Mouse (Mus musculus) heart, postnatal 10 days (tissue): ENCODE measurements around the gene Gm45261. TPM values are rescaled to one million over a fixed set of nuclear protein-coding genes. Genes with fewer than 3 reads are reported as not detected.

ENCODE experiments used
- DNase-seq, 2 experiments: peaks; one replicate each; pipeline ENCODE4 v3.0.0; 2021
- intact Hi-C: fragments of 180-260 bp; cut with DNase I; formaldehyde crosslinking; loops from one replicate; pipeline ENCODE4 v1.15.1; 2025
- total RNA-seq, 2 experiments: library from RNA; stranded (reverse); gene quantifications; 2 replicates each; pipeline ENCODE4 v1.2.3; 2021

The Gm45261 gene
- total RNA-seq = not detected

DNA sequence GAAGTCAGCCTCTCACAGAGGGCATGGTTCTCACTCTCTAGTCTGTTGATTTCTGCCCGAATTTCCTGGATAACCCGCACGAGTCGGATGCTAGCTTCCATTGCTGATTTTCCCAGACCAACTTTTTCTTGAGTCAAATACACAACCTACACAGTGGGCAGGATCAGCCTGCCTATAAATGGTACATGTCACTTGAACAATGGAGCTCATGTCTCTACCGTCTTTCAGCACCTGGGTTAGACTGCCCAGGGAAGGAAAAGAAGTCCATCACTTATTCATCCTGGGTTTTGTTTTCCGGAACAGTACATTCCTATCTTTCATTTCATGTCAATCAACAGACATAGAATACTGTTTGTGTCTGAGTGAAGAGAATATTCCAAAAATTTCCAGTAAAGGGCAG, at the start of gene Gm45261:
Gene Gm45261 (minus strand): TSS at position 101 of the 400 bp plus-strand sequence.
- no peak for DNase-seq
- intact Hi-C loops = no loop called here

DNA sequence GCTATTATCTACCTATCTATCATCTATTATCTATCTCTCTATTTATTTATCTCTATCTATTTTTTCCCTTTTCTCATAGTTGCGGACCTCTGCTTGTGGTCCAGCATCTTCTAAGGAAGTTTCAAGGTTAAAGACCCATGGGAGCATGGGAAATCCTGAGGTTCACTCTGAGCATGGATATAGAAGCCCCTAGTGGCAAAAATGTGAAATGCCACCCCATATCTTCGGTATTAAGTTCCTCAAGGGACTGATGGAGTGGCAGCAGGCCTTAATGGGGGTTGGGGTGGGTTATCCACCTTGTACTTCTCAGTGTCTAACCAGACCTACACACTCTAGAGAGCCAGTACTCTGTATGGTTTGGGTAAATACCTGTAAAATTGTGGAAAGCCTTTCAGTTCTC, 43.5 kb upstream of the Gm45261 start:
- DNase-seq = no peak
- intact Hi-C loops = no loop called here

DNA sequence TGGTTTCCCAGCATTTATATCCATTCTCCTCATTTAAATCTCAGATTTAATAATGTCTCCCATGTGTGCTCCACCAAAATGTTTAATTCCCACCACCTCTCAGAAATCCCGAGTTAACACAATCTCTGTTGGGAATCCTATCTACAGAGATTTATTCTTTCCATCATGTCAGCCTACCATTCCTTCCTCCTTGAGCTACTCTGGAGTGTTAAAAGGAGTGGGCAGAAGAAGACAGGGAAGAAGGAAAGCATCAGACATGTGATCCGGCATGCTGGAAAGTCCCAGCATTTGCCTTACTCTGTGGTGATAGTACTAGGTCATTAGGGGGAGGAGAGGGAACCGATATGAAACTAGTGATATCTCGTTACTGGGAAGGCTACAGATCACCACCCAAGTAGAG, 42.8 kb upstream of the Gm45261 start:
- no peak for DNase-seq
- intact Hi-C loops = no loop called here

DNA sequence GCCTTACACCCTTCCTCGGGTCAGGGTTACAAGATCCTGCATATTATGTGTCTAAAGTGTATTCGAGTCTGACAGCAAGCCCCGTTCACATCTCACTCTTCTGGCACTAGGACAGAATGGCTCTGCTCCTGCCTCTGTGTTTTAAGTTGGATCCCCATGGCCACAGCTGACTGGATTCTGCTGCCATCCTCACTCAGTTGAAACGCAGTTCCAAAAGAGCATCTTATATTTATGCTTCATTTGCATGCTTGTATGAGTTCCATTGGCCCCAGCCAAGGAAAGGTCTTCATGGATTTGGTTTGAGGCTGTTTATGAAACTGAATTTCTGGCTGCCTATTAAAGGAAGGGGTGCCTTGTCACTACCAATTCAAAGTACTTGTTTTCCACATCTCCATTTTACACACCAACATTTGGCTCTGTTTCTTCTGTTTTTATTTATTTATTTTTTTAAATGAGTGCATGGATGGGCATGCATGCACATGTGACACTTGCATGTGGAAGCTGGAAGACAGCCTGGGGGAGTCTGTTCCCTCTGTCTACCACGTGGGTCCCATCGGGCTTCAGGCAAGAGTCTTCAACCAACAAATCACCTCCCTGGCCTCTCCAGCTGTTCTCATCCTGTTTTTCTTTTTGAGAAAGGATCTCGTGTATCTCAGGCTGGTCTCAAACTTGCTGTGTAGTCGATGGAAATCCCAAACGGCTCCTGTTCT, 41.4 kb upstream of the Gm45261 start:
- intact Hi-C loops = no loop called here
- no peak for DNase-seq

DNA sequence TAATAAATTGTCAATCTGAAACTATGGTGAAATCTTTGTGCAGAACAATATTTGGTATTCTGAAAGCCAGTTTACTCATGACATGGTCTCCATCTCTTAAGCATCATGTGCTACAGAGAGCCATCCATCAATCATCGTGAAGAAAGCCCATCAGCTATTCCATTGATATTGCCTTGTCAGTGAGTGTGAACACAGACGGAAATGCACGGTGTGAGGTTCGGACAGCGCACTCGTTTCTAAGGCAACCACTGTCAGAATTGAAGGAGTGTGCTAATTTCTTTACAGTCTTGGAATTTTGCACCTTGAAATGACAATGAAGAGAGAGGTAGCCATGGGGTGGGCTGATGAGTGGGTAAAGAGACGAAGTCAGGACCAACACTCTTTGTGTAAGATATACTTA, 38.0 kb upstream of the Gm45261 start:
- no peak for DNase-seq
- intact Hi-C loops = no loop called here

DNA sequence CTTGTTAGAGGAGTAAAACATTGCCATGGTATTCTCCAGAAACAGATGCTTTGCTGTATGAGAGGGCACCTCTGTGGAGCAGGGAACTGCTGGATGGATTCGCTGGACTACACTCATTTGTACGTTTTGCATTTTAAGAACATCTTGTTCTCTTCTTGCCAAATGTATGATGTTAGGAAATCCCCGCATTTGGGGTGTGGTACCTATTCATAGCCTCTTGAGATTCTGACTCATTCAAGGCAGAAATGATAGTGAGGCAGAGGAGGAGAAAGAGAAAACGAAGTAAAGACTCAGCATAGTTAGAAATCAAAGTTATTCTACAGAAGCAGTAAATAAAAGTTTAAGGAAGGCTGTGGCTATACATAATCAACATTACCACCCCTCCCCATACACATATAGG, 35.1 kb upstream of the Gm45261 start:
- DNase-seq = no peak
- intact Hi-C loops = no loop called here

DNA sequence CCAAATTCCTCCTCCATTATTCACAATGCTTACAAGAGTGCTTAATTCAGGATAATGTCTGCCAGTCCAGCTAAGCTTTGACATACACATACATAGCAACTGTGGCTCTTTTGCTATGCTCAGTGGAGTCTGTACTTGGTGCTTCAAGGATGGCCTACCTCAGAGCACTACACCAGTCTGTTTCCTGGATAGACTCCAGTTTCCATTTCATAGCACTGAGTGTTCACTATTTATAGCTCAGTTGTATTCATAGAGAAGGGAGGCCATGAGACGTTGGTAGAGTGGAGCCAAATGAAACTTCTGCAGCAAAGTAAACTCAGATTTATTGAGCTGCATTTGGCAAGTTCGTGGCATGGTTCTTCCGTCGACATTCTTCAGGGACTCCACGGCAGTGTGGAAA, 22.2 kb upstream of the Gm45261 start:
- DNase-seq = peak; percentile 17 to 18
- intact Hi-C loops = no loop called here

DNA sequence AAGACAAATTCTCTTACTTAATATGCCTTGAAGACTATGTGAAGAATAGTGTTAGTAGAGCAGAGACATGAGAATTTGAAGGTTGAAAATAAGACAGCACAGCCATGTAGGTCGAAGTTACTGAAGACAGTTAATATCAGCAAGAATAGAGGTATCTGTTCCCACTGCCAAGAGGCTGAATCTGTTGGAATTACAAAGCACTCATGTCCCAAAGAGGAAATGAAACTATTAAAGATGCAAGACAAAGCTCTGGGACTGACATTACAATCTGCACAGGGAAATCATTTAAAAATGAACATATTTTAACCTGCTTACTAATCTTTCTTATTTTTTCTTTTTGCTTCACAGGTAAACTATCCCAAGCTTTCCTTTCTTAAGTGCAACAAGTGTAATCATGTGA, 13.7 kb upstream of the Gm45261 start:
- no peak for DNase-seq
- intact Hi-C loops = no loop called here

DNA sequence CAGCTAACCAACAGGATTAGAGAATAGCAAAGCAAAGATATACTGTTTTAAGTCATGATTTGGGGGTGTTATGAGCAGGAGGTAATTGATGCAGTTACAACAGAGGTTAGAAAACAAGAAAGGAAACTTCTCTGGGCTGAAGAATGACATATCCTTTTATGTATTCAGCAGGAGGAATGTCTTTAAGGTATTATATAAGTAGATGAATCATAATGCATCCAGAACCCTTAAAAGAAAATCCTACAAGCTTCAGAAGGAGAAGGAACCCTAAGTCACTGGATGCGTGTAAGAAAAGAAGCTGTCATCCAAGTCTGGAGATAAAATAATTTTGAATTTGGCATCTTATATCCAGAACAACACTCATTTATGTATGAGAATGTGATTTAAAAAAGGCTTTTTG, 11.1 kb upstream of the Gm45261 start:
- DNase-seq = no peak
- intact Hi-C loops = no loop called here

DNA sequence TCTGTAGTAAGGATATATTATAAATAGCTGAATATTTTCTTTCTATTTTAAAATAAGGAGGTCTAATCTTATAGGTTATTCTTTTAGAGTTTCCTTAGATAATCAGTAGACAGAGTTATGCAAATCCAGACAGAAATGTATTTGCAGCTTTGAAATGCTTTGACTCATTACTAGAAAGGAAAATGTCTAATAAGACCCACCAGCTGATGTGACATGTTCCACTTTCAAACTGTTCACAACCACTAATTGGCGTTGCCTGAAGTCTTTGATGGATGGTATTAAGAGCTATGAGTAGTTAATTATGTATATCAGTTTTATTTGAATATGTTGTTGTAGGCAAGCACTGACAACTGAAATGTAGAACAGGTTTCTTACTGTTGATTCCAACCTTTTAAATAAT, 1.3 kb downstream of the Gm45261 start:
- intact Hi-C loops = no loop called here
- no peak for DNase-seq

DNA sequence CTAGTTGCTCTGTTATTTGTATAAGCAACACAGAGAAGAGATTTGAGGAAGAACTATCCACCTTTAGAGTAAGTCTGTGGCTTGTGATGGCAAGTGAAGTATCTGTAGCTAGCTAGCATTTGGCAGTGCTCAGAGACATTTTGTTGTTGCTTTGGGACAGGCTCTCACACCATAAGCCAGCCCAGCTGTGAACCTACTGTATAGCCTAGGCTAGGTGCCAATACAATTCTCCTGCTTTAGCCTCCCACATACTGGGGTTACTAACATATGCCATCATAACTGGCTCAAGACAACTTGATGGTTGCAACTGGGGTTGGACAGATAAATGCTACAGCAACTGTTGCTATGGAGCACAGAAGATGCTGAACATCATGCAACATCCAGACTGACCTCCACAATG, 1.8 kb downstream of the Gm45261 start:
- no peak for DNase-seq
- intact Hi-C loops = no loop called here

DNA sequence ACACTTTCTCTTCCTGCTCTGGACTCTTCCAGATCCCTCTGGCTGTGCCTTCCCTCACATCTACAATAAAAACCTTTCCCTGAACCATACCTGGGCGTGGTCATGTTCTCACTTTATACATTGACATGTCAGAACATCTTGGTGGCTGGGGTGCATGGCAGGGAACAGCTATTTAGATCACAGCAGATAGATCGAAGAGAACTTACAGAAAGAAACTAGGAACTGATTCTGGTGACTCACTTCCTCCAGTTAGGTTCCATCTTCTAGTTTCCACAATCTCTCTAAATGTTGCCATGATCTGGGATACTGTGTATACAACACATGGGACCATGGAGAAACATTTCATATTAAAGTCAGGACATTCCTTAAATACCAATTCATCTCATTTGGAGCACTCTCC, 7.3 kb downstream of the Gm45261 start:
- intact Hi-C loops = no loop called here
- no peak for DNase-seq

DNA sequence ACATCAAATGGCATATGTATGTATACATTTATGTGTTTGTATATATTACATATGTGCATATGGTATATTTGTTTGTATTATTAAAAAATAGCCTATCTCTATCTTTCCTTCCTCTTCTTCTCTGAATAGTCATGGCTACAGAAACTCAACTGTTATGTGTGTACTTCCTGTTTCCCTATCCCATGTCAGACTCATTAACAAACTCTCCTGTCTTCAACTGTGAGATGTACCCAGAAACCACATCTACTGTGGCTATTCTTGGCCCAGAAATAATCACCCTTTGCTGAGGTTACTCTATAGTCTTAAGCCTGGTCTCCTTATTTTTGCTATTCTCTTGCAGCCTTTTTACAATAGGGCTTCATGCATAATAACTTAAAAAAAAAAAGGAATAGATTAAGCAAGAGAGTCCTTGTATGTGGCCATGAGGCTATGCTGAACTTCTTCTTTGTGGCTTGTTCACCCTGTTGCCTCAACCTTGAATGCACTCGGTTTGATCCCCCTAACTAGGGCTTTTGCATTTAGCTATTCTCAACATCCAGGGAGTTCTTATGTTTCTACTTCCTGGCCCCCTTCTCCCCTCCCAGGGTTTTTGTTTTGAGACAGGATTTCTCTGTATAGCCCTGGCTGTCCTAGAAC, 9.2 kb downstream of the Gm45261 start:
- DNase-seq = no peak
- intact Hi-C loops = no loop called here

DNA sequence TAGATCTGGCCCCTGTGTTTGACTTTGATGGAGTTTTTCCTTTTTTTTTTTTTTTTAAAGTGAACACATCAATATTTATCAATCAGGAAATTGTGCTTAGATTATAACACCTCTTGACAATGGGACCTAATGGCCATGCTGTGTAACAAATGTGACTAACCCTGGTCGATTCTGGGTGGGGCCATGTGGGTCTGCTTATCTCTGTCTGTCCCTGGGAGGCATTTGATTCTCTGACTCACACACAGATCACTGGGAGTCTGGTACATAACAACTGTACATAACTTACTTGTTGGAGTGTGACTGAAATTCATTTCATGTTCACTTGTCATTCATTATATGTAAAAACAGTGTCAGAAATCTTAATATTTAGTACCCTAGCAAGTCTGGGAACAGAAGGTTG, 13.7 kb downstream of the Gm45261 start:
- intact Hi-C loops = no loop called here
- no peak for DNase-seq

DNA sequence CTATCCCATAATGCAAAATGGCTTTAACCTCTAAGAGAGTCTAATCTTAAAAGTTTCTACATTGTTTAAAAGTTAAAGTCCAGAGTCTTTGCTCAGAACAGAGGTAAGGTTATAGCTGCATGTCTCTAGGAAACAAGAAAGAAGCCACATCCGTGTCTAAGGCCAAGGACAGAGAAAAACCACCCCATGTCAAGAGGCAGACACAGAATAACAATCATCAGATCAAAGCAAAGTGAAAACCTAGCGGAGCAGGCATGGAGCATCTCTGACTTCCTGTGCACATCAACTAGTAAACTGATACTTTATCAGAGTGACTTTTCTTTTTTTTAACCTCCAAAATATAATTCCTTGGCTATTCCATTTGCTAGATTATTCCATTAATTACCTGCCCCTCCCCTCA, 20.3 kb downstream of the Gm45261 start:
- DNase-seq = no peak
- intact Hi-C loops = no loop called here

DNA sequence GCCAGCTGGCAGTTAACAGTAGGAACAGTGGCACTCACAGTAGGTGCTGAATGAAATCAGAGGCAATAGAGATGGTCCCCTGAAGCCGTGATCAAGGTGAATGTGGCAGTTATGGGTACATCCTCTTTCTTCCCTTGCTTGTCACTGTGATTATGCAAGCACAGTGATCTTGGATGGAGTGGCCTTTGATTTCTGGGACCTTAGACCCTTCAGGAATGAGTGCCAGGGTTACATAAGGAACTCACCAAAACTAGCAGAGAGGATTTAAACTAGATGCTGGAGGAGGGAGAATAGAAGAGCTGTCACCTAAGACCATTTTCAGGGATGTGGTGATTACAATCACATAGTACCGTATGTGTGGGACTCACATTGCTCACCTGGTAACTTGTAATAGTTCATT, 22.7 kb downstream of the Gm45261 start:
- DNase-seq = no peak
- intact Hi-C loops = no loop called here

DNA sequence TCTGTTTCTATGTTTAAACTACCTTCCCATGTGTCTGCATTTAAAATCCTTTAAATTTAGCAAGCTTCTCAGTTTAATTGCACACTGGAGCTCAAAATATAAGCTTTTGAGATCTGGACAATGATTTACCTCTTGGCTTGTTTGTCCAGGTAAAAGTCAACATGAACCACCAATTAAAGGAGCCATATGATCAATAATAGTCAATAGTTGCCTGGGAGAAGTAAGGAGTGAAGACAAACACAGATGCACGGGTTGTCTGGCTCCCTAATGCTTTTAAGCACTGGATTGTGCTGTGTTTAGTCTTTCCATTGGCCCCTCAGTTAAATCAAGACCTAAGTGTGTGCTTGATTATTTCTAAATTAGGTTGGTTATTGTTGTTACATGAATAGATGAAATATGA, 33.3 kb downstream of the Gm45261 start:
- DNase-seq = no peak
- intact Hi-C loops = no loop called here

DNA sequence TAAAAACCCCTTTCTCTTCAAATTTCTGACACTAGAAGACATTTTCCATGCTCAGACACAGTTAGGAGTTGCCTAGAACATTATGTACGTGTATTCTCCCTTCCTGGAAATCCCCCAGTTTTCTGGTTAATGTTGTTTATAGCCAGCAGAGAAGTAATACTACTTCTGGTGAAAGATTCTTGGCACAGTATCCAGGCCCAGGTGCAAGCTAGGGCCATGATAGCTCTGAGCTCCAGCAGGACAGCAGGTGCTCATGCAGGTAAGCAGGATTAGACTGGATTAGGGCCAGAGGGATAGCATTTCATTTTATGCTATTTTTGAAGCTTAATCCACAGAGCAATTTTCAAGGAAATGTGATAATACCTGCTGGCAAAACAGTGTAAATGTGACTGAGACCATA, 33.8 kb downstream of the Gm45261 start:
- intact Hi-C loops = no loop called here
- no peak for DNase-seq

DNA sequence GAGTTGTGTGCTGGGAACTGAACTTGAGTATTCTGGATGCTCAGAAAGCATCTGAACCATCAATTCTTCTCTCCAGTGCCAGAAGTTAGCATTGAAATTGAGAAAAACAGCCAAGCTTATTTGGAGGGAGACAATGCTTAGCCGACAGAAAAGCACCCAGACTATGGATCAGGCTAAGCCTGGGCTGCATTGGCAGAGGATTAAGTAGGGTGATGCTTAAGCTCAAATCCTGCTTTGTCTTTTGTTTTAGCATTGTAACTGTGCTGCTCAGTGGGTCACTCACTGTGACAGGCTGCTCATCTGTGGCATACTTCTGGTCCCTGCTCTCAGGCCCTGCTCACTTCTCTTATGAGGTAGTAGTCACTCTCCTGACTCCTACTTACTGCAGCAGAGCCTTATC, 36.6 kb downstream of the Gm45261 start:
- no peak for DNase-seq
- intact Hi-C loops = no loop called here

DNA sequence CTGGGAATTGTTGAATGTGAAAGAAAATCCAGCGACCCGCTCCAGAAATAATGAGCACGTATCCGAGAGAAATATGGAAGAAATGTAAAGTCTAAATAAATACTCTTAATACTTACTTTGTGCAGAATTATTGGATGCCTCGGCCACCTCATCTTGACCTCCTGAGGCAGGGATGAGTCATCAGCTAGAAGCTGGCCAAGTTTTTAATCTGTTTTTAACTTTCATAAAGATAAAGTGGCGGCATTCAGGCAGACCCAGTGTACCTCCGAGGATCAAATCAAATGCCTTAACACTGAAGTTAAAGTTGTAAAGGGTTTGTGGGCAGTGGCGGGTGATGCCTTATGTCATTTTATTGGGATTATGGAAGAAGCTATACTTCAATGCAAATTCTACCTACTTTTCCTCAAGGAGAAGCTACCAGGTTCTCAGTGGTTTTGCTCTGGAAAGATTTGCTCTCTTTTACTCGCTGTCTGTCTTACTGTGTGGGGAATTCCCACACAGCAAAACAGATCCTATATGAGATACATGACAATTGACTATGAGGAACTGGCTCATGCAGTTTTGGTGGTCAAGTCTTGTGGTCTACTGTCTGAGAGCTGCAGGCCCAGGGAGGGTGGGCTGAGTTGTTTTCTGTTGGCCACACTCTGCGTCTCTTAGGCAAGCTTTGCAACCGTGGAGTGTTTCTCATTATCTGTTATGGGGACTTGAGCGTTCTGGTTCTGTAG, 42.8 kb downstream of the Gm45261 start:
- intact Hi-C loops = no loop called here
- no peak for DNase-seq

DNA sequence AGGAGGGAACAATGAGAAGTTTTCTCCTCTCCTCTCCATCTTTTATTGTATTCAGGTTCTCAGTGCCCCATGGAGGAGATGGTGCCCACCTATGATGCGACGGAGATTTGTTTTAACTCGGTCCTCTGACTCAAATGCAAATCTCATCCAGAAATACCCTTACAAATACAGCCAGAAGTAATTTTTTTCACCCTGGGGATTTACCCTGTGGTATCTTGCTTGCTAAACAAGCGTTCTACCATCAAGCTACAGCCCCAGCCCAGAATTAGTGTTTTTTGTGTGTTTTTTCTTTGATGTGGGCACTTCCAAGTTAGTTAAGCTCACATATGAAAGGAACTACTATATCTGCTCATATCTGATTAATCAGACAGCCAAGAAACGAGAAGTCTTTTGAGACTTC, 44.9 kb downstream of the Gm45261 start:
- intact Hi-C loops = no loop called here
- no peak for DNase-seq

DNA sequence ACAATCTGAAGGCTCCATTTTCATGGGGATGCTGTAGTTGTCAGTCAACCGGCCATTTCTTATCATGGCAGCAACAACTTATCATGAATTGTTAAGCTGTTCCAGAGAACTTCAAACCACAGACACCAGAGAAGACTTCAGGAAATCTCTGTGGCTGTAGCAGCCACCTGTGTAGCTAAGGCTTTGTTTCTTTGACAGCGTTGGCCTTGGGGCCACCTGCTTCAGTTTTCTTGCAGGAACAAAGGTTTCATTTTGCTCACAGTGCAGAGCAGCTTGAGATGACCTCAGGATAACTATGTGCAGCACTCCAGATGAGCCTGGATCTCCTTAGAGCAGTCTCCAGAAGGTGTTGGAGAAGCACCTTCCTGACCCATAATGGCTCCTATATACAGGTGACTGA, 48.7 kb downstream of the Gm45261 start:
- DNase-seq = no peak
- intact Hi-C loops = no loop called here
